Mouse (Mus musculus): Measurements from ENCODE around the gene Nudc.
A peak's percentile ranks its signal among the peaks of the same experiment; 100 is the strongest.

Nudc gene

DNA sequence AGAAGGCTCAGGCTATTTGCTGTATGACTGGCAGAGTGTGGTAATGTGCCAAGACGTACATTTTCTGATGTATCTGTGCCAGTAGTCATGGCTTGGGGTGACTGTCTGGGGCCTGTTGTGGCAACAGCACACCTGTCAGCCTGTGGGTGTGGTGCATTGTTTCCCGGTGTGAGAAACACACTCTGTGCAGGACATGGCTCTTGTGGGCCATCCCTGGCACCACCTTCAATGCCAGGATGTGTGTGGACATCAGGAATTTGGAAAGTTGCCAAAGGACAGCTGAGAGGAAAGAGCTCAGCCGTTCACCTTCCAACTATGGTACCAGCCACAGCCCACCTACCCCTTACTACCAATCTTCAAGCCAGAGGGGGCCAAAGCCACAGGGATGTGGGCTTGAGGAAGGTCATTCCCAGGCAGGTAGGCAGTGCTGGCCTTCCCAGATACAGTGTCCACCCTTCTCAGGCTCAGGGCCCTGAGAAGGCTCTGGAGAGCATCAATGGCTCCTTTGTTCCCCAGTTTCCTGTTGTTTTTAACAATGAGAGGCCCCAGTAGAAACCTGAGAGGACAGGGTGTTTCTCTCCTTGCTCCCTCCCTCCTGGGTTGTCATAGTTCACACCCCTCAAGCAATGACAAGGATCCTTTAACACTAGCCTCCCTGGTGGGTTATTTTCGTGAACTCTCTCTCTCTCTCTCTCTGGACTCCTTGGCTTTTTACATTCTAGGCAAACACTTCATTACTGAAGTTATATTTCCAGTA is 56.1 kb downstream of the Nudc start:
- no peak for DNase-seq (ENCODE audit: low spot score)

DNA sequence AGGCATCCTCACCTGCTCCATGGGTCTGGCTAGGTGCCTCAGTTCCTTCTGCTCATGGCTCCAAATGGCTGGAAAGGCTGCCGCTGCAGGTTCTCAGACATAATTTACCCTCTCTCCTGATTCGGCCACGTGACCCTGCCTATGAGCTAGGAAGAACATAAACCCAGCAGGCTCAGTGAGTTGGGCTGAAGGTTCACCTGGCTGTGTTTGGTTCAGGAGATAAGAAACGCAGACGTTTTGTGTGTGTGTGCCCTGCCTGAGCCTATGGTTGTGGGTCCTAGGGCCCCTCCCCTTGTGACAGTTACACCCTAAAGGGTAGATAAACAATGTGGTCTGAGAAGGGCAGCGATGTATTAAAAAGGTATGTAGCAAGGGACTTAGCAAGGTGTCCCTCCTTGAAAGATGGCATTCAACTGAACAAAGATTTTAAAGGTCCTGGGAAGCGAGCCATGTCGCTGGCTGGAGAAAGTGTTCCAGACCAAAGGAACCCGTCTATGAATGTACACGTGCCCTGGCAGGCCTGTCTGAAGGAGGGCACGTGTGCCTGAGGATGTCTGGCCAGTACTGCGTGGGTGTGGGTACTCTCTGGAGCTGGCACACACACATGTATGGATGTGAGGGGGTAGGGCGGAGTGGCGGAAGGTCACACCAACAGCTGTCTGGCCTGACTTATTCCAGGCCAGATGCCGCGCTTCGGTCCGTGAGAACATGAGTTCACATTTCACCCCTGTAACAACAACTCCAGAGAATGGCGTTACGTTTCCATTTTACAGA is 57.0 kb downstream of the Nudc start:
- no peak for DNase-seq (ENCODE audit: low spot score)

DNA sequence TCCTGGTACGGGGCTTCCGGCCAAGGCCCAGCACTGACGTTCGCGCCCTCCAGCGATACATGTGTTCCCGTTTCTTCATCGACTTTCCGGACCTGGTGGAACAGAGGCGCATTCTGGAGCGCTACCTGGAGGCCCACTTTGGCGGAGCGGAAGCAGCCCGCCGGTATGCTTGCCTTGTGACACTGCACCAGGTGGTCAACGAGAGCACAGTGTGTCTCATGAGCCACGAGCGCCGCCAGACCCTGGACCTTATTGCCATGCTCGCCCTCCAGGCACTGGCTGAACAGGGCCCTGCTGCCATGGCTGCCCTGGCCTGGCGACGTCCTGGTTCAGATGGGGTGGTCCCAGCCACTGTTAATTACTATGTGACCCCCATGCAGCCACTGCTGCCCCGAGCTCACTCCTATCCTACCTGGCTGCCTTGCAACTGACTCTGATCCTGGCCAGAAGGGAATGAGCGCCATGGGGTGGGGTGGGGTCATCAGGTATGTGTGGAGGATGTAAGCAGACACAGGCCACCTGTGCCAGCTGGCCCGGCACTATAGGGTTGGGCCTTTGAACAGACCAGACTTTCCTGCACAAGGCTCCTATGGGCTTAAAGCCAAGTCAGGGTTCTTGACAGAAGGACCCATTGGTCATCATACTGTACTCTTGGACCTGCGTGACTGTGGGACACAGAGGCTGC is 59.0 kb downstream of the Nudc start:
- DNase-seq (ENCODE audit: low spot score), result no peak

DNA sequence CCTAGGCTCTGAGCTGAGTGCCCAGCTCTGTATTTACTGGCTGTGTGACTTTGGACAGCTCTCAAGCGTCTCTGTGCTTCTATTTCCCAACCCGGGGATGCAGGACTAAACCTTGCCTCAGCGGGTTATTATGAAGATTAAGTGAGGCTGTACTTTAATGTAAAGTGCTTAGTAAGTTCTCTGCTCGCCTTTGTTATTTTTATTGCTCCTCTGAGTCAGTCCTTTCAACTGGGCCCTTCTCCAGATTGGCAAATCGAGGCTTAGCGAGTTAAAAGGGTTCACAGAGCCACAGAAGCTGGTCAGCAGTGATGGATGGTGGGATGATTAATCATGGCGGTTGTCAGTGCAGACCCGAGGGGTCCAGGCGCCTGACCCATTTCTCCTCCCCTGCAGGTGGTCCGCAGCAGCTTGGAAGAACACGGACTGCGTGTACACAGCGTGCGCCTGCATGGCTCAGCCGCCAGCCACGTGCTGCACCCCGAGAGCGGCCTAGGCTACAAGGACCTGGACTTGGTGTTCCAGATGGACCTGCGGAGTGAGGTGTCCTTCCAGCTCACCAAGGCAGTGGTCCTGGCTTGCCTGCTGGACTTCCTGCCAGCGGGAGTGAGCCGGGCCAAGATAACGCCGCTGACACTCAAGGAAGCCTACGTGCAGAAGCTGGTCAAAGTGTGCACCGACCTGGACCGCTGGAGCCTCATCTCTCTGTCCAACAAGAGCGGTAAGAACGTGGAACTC is 59.9 kb downstream of the Nudc start:
- DNase-seq (ENCODE audit: low spot score), result no peak

DNA sequence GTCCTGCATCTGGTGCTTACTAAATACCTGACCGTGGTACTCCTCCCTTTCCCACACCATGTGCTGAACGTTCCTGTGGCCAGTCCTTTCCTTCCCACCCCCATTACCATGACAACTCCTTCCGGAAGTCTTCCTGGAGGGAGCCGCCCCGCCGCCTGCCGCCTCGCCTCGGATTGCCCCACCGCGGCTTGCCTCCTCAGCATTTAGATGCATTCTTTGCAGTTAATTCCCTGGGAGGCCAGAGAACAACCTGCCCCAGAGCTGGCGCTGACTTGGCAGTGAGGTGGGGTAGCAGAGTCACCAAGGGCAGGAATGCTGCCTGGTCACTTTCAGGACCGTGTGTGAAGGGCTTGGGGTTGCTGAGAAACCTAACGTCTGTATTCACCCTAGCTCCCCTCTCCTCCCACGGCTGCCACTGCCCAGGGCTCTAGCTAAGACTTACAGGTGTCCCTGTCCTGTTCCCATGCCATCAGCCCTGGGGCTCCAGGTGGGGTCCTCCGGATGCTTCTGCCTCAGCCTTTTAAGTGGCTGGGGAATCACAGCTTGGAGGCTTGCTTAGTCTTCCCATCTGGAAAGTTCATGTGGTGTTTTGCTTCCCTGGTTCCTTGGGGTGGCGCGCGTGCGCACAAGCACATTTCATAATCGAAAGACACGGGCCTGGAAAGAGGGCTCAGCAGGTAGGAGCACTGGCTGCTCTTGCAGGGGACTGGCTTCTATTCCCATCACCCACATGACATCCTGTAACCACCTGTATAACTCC is 61.4 kb downstream of the Nudc start:
- DNase-seq (ENCODE audit: low spot score), result peak; percentile 26

All from yolk sac, embryonic 10.5 days (tissue).